Mouse (Mus musculus) cerebellum, adult 9-11 months (tissue): ENCODE measurements around the gene Pygm.

ENCODE experiments used
- DNase-seq: peaks from one replicate; pipeline ENCODE4 v3.0.0; 2022

The Pygm gene

DNA sequence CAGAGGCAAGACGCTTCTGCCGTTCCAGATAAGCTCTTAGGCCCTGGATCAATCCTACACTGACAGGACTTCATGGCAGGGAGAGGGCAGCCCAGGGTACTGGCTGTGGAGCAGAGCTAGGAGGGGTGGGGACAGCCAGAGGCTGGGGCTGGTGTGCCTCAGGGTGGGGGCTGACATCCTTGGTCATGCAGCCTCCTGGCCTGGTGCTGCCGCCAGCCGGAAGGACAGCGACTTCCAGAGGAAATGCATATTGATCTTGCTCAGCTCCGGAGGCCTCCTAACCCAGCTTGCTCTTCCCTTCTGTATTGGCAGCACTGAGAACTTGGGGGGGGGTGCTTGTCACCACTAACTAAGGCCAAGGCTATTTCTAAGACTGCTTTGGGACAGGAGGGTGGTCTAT is 31.3 kb downstream of the Pygm start:
- DNase-seq: no peak

DNA sequence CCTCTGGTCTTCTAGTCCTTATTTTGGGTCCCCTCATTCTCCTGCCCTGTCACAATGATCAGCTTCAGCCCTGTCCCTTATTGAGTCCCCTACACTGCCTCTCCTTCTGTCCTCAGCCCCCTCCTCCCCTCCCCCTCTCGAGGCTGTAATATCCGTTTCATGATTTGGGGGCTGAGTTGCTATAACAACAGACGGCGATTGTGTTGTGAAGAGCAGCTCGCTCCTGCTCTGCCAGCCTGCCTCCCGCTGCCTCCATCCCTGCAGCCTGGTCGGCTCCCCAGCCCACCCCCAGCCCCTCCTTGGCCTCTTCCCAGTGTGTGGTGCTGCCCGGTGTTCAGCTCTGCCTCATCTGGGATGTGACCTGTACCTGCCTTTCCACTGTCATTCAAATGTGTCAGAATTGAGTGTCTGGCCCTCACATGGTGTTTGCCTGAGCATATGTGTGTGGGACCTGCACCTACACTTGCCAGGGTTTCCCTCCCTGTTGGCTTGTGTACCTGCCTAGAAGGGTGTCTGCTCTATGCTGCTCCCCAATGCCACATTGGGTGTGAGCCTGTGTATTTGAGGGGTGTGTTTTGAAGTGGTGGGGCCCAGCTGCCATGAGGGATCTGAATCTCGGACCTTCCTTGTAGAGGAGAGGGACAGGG is 32.0 kb downstream of the Pygm start:
- no peak for DNase-seq

DNA sequence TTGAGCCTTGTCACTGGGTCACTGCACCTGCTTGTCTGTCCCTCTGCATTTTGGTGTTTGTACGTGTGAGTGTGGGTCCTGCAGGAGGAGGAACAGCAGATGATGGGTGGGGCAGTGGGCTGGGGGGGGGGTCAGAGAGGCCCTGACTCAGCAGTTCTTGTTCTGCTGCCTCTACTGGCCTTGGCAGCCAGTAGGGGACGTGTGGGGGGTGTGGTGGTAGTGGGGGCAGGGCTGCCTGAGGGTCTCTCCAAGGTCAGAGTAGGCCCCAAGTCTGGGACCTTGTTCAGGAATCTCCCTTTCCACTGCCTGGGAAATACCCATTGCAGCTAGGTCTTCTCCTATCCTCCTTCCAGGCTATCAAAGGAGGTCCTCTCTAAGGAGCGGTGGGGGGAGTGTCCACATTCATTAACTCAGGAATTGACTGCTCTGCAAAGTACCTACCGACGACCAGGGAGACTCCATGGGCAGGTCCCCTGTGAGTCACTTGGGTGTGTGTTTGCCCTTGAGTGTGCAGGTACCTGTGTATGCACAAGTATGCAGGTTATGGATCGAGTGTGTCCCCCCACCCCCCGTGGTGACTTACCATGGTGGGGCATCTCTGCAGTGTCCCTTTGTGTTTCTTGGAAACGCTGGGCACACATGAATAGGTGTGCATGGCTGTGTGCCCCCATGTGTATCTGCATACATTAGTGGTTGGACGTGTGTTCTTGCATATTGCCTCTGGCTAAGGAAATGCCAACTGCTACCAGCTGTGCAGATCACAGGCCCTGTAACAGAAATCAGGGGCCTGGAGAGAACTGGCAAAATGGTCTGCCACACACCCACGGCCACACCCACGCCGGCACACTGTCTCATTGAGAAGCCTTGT is 32.9 kb downstream of the Pygm start:
- DNase-seq: peak; percentile 65

DNA sequence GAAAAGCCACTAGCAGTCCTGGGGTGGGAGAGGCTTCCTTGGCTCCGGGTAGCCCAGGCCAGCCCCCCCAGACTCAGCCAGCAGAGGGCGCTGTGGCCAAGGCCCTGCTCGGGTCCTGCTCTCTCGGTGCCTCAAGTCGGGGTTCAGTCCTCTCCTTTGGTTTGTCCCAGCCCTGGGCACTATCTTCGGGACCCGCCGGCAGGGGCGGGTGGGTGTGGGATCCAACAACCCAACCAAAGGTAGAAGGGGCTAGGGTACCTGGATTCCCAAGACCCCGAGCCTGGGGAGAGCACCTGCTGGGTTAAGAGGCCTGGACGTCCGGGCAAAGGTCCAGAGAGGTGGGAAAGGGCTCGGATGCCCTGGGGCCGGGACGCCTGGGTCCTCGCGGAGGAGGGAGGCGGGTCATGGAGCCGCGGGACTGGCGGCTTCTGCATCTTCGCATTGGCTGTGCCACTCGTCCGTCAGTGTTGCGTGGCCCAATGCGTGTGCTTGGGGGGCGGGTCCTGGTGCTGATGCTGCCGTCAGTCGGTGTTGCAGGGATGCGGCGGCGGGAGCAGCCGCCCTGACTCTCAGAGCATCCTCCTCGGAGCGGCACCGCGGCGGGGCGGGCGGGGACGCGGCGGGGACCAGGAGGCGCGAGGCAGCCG is 34.2 kb downstream of the Pygm start, which contains the start of gene Nrxn2:
Gene Nrxn2 (plus strand): TSS at position 499 of the 647 bp plus-strand sequence.
- peak; percentile 97 for DNase-seq

DNA sequence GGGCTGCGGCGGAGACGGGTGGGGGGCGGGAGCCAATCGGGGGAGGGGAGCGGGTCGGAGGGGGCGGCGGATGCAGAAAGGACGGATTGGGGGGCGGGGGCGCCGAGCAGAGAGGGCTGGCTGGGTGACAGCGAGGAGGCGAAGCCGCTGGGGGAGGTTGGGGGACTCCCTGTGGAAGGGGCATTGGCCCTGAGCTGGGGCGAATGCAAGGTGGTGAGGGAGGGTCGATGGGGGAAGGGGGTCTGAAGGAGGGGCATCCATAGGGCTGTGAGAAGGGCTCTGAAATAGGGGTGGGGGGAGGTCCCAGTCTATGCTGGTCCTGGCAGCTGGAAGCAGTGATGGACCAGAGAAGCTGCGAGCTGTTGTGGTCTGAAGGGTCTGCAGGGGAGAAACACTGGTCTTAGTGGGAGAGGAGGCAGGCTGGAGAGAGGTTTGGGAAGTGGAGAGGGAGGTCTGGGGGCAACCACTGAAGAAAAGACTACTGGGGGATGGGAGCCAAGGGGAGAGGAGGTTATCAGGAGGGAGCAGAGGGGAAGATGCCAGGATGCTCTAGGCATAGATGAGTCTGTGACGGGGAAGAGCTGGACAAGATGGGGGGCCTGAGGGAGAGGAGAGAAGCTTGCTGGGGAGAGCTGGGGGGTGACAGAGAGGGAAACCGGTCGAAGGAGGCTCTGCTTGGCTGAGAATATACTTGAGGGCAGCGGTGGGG is 34.9 kb downstream of the Pygm start:
- DNase-seq: peak; percentile 77

DNA sequence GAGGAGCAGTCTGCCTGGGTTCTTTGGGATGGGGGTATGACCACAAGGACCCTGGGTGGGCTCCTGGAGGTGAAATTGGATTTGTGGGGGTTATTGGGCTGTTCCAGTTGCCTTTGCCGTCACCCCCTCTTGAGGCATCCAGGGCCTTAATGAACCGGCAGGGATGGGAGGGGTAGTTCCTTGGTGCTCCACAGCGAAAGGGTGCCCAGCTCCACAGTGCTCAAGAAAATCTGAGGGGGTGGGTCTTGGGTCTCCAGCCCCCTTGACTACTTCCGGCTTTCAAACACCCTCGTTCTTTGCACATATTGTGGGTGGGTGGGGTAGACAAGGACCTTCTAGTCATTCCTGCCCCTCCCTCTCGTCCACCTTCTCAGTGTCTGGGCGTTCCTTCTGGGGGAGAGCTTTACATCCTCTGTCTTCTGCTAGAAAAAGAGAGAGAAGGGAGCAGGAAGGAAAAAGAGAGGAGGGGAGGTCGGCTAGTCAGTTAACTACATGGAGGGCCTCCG is 35.7 kb downstream of the Pygm start:
- peak; percentile 62 for DNase-seq

DNA sequence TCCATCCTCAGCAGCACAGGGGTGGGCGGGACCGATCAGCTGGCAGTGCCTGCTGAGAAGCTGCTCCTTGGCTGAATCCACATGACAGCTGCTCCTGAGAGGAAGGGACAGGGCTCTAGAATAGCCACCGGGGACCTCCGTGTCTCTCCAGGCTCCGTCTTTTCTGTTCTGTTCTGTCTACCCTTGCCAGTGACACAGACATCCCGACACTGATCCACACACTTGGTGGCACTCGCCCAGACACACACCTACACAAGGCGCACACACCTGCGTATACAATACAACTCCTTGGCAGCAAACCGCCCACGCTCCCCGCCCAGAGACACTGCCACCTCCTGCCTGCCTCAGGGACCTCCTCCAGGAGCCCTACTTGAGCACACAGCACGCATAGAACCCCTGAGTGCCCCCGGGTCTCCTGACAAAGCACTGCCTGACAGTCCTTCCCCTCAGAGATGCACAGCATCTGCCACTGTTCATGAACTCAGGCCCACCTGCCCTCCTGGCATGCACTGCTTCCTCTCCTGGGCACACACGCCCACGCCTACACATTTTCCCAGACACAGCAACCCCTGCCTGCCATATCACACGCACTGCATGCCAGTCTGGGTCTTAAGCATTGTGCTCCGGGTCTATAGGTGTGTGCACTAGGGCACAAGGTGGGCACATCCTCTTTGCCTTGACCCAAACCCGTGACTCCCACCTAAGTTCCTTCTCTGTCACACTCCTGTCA is 36.4 kb downstream of the Pygm start:
- peak; percentile 80 for DNase-seq

DNA sequence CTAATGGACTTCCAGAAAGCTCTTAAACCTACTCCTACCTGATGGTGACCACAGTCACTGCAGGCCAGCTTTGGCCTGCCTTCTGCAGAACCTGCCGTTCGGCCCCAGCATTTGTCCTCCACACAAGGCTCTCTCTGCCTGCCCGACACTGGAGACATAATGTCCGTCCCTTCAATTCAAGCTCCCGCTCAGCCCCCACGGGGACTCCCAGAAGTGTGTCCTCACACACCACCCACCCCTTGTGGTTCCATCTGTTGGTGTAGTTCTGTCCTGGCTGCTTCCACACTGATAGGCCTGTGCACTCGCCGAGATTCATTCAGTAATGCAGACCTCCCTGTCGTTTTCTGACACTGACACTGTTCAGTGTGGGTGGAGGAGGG is 37.0 kb downstream of the Pygm start:
- DNase-seq: peak; percentile 65

DNA sequence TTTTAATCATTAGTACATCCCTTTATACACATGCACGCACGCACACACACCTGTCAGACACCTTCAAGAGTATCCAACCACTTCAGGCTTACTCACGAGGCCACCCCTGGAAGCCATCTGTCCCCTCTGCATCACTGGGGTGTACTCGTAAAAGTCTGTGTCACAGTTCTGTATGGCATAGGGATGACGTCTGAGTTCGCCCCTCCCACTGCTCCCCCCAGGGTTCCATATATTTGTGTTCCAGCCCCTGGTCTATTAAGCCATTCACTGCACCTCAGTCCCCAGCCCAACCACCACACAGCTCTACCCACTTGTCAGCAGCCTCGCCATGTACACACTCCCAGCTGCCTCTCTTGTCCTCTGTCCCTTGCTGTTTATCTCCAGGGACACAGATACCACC is 37.8 kb downstream of the Pygm start:
- peak; percentile 56 for DNase-seq

DNA sequence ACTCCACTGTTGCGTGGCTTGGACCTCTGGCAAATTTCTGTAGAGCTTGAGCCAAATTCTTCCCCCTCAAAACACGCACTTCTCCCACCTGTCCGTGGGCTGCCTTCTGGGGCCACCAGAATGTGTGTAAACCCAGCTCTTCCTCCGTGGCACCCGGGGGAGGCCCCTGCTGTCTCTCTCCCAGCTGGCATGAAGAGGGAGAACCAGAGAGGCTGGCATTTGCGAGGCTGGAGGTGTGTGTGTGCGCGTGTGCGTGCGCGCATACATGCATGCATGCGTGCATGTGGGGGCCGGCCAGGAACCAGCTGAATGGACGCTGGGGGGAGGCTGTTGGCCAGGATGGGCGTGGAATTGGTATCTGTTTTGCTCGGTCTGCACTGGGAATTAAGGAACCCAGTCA is 39.0 kb downstream of the Pygm start:
- peak; percentile 63 for DNase-seq

DNA sequence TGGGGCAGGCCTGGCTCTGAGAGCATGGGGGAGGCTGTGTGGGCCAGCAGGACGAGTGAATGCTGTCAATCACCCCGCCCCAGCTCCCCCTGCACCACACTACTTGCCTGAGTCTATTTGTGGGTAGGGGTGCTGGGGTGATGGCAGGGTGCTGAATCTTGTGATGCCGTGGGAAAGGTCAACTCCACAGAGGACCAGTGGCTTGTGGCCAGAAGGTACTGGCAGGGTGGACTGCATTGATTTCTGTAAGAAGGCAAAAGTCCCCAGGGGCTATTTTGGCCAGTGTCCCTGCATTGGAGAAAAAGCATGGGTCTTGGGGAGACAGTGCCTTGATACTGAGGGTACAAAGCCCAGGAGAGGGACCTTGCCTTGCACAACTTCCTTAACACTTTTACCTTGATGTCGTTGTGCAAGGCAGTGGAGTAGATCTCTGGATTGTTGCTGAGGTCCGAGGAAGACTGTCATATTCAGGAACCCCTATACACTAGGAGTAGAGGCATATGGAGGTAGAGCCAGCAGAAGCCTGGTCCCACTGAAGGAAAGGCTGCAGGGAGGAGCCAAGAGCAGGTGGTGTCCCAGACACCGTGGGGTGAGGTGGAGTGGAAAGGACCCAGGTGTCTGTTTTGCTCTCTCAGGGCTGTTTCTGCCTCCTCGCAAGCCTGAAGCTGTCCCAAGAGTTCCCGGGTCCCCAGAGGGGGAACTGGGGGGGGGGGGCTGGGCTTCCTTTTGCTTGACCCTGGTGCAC is 40.1 kb downstream of the Pygm start:
- DNase-seq: peak; percentile 65

DNA sequence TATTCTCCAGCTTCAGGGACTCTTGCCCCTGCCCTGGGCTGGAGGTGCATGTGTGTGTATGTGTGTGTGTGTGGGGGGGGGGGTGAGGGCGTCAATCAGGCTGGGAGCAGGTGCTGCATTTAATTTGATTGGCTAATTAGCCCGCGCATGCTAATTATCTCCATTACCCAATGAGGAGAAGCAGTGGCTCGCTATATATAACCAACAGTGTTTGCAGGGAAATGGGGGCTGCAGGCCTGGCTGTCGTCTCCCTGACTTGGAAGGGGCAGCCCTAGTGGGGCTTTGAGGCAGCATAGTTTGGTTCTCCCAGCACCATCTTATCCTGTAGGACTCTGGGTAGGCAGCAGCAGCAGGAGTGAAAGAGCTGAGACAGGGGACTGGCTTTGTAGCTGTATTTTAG is 41.4 kb downstream of the Pygm start:
- no peak for DNase-seq

DNA sequence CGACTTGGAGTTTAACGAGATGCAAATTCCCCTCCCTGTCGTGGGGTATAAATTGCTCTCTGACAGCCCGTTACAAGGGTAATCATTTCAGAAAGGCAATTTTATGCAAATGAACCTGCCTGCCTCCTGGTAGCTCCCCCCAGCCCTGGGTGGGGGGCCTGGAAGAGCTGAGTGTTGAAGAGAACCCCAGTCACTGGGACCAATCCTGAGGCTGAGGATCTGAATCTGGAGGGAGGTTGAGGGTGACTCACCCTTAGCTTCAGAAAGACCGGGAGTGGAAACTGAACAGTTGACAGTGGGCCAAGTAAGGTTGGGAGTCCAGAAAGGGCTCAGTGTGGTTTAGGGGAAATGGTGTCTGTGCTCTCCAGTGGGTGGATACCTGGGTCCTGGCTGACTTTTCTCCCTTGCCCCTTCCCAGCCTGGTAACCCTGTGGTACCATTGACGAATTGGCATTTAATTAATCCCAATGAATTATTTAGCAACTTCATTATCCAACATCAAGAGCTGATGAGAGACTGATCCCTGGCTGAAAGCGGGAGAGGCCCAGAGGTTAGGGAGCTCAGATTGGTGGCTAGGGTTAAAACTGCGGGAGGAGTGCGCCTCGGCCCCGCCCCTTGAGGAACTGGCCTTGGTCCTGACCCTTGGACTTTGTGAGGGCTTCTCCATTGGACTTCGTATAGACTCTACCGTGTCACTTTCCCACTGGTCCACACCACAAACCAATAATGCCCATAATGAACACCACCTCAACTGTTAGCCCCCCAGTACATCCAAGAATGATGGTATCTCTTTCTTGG is 42.7 kb downstream of the Pygm start:
- peak; percentile 68 for DNase-seq

DNA sequence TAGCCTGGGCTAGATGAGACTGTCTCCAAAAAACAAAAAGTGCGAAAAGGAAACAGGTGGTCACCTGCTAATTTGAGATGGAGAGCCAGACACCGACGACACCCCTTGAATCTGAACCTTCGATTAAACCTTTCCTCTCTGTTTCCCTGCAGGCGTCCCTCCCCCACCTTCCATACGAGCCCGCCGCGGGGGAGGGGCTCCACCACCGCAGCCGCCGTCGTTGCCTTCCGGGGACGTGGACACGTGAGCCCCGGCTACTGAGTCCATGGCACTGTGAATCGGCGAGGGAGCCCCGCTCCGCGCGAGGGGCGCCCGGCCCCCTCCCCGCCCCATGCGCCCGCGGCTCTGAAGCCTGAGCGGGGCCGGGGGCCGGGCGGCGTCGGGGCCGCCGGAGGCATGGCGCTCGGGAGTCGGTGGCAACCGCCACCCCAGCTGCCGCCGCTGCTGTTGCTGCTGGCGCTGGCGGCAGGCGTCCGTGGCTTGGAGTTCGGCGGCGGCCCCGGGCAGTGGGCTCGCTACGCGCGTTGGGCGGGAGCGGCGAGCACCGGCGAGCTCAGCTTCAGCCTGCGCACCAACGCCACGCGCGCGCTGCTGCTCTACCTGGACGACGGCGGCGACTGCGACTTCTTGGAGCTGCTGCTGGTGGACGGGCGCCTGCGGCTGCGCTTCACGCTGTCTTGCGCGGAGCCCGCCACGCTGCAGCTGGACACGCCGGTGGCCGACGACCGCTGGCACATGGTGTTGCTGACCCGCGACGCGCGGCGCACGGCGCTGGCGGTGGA is 43.6 kb downstream of the Pygm start:
- no peak for DNase-seq

DNA sequence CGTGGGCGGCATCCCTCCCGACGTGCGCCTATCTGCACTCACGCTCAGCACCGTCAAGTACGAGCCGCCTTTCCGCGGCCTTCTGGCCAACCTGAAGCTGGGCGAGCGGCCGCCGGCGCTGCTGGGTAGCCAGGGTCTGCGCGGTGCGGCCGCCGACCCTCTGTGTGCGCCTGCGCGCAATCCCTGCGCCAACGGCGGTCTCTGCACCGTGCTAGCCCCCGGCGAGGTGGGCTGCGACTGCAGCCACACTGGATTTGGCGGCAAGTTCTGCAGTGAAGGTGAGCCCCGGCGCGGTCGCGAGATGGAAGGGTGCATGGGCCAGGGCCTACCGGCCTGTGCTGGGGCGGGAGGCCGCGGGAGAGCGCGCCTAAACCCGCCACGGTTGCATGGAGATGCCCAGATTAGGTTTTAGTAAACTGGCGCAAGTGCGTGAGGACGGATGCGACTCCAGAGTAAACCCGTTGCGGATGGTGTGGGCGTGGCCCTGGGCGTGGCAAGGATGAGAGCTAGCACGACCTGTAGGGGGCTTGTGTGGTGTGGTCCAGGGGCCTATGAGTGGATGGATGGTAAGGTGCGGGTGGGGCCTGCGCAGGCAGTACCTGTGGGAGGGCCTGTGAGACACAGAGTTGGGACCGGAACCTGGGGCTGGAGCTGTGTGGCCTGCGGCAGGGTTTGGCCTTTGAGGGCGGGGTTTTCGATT is 44.5 kb downstream of the Pygm start:
- DNase-seq: peak; percentile 55

DNA sequence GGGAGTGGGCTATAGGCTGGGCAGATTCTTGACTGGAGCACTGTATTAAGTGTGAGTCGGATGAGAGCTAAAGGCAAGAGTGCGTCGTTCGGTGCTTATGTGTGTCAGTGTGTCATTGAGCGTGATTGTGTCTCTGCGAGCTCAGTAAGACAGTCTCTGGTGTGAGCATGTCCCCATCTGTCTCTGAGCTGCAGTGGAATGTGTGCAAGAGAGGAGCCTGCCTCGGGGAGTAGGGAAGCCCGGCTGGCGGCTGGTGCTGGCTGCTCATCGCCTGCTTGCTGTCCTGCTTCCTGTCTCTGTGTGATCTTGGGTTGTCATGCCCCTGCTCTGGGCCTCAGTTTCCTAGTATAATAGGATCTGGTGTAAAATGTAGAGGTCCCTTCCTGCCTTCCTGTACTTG is 58.8 kb downstream of the Pygm start:
- no peak for DNase-seq

DNA sequence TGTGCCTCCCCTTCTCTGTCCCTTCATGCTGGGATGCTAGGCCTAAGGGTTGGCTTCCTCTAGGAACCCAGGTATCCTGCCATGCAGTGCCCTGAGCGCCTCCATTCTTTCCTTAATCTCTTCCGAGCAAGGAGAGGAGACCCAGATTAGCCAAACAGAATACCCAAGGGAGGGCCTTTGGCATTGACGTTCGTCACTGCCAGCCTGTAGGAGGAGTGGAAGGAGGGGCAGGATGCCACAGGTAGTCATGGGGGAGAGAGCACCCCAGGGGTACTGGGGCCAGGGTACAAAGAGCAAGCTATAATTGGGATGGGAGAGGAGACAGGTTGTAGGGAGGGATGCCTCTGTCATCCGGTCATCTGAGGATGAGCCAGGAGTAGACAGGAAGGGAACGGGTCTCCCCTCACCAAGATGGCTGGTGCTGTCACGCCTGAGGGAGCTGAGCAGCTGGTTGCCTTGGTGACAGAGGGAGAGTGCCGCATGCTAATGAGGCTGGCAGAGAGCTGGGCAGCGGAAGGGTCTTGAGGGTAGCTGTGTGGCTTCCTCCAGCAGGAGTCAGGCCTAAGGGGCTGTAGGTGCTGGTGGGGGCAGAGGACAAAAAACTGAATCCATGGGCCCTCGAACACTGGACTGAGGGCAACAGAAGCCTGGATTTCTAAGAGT is 61.7 kb downstream of the Pygm start:
- DNase-seq: no peak

DNA sequence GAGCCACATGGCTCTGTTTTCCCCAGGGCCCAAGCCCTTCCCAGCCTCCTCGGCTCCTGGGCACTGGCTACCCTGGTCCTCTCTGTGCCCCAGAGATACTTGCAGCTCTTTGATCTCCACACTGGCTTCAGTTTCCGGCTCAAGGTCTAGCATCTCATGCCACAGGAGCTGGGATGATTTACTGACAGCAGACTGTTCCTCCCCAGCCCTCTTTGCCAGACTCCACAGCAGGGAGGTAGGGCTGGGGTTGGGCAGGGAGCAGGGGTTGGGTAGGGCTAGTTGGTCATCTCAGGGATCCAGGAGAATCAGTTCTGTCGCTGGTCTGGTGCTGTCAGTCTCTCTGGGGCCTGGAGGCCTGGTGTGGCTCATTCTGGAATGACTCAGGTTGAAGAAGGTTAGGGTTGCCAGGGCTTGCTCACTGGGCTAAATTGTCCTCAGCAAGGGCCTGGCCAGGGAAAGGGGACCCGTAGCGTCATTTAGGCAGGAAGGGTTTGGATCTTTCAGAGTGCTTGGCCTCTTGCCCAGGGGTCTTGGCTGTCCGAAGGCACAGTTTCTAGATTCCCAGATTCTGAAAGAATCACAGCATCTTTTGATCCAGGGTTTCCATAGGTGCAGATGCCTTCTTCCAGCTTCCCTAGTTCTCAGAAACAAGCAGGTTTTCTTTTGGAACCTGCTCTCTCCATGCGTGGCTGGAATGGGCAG is 62.7 kb downstream of the Pygm start:
- no peak for DNase-seq
